Mouse (Mus musculus) B cell, adult 67 days (primary cell): ENCODE data around the gene Rpe. TPM values are rescaled to one million over a fixed set of nuclear protein-coding genes. Genes with fewer than 3 reads are reported as not detected.

Source experiments
- total RNA-seq, 2 experiments: library from RNA; stranded (reverse); gene quantifications; 4 replicates each; pipeline ENCODE4 v1.2.4; 2023

The Rpe gene
- 10 to 100 TPM; 37.6 to 41.2 TPM for total RNA-seq

DNA sequence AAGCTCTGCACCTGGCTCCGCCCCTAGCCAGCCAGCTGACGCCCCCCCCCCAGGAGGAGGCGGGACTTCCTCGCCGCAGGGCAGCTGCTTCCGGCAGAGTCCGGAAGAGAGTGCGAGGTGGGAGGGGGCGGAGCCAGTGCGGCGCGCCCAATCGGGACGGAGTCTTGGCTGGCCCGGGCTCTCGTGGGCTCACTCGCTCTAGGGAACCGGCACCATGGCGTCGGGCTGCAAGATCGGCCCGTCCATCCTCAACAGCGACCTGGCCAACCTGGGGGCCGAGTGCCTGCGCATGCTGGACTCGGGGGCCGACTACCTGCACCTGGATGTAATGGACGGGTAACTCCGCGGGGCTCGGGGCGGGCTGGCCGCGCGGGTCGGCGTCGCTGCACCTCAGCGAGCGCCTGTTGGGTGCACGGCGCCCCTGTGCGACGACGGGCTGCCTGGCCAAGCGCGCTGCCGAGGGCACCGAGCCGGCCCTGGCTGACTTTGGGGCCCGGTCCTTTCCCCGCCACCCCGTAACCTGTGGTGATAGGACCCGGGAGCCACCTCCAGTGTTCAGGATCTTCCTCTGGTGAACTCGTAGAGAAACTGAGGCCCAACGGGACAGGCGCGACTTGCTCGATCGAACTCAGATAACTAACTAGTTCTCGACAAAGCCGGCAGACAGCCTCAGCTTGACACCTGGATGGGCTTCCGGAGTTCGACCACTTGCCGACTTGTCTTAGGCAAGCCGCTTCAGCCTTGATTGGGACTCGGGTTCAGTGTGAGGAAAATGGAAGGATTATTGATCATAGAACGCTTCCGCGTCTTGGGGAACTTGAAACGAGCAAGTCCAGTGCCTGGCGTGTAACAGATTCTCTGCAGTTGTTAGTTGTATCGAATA is at the start of gene Rpe:
Gene Rpe (plus strand): TSS at position 139 of the 883 bp plus-strand sequence.

Other genes with a start within 250 kb of the Rpe start
- not detected for gene Unc80, start 232.5 kb upstream of the Rpe start, total RNA-seq
- gene Kansl1l, start 116.7 kb downstream of the Rpe start, total RNA-seq, result 10 to 100 TPM; 29.1 to 33.8 TPM
- 10 to 100 TPM; 51.7 to 52.7 TPM for gene Acadl, start 162.4 kb downstream of the Rpe start, total RNA-seq
- gene Myl1, start 244.6 kb downstream of the Rpe start, total RNA-seq, result not detected